Mouse (Mus musculus) liver, embryonic 15.5 days (tissue): Measurements from ENCODE around the gene Pde6b. TPM values are rescaled to one million over a fixed set of nuclear protein-coding genes. Genes with fewer than 3 reads are reported as not detected.
A peak's percentile ranks its signal among the peaks of the same experiment; 100 is the strongest.

Experiments
- ATAC-seq: fragments of 200-750 bp; cut with Nextera tagmentation; 2 replicates; pipeline ENCODE4 v1.8.0; 2017; ENCODE audit warnings: moderate number of reproducible peaks, mild to moderate bottlenecking, moderate library complexity; ENCODE audit not compliant: insufficient read depth
- H3K27ac ChIP-seq: fragments of 300-500 bp; sonication (generic); replicated peaks from 2 replicates; pipeline ENCODE4 v1.5.1; 2015; ENCODE audit warnings: mild to moderate bottlenecking, inconsistent platforms
- H3K27me3 ChIP-seq: fragments of 300-500 bp; sonication (generic); 2 replicates; pipeline ENCODE4 v1.6.1; 2015; ENCODE audit warnings: mild to moderate bottlenecking, inconsistent platforms
- H3K36me3 ChIP-seq: fragments of 300-500 bp; sonication (generic); replicated peaks from 2 replicates; pipeline ENCODE4 v1.6.1; 2015; ENCODE audit warnings: moderate library complexity, mild to moderate bottlenecking, inconsistent platforms
- H3K4me1 ChIP-seq: fragments of 300-500 bp; sonication (generic); replicated peaks from 2 replicates; pipeline ENCODE4 v1.6.1; 2015; ENCODE audit warnings: inconsistent platforms
- H3K4me2 ChIP-seq: fragments of 300-500 bp; sonication (generic); 2 replicates; pipeline ENCODE4 v1.6.1; 2015; ENCODE audit warnings: moderate library complexity, mild to moderate bottlenecking, inconsistent platforms
- H3K4me3 ChIP-seq: fragments of 300-500 bp; sonication (generic); replicated peaks from 2 replicates; pipeline ENCODE4 v1.5.1; 2015; ENCODE audit warnings: mild to moderate bottlenecking, inconsistent platforms
- H3K9ac ChIP-seq: fragments of 300-500 bp; sonication (generic); 2 replicates; pipeline ENCODE4 v1.6.1; 2015; ENCODE audit warnings: moderate library complexity, mild to moderate bottlenecking, inconsistent platforms
- H3K9me3 ChIP-seq: fragments of 300-500 bp; sonication (generic); replicated peaks from 2 replicates; pipeline ENCODE4 v1.6.1; 2016; ENCODE audit warnings: inconsistent platforms
- WGBS: fragments of 180-500 bp; shearing (Covaris S2); methylation state at CpG from one replicate; pipeline ENCODE4 v1.1.7; 2015; ENCODE audit warnings: mixed read lengths; ENCODE audit not compliant: insufficient replicate concordance; 5-methylcytosine and 5-hydroxymethylcytosine counted together
- polyA plus RNA-seq: library from polyadenylated mRNA; unstranded; fragments of >200 nt; fragmentation: Nextera tagmentation; extraction: Ambion mirVana; gene quantifications from 2 replicates; pipeline ENCODE4 v1.2.1, GENCODE M21; 2015

Pde6b gene
- polyA plus RNA-seq, 1 experiment from 2014 or later: not detected

DNA sequence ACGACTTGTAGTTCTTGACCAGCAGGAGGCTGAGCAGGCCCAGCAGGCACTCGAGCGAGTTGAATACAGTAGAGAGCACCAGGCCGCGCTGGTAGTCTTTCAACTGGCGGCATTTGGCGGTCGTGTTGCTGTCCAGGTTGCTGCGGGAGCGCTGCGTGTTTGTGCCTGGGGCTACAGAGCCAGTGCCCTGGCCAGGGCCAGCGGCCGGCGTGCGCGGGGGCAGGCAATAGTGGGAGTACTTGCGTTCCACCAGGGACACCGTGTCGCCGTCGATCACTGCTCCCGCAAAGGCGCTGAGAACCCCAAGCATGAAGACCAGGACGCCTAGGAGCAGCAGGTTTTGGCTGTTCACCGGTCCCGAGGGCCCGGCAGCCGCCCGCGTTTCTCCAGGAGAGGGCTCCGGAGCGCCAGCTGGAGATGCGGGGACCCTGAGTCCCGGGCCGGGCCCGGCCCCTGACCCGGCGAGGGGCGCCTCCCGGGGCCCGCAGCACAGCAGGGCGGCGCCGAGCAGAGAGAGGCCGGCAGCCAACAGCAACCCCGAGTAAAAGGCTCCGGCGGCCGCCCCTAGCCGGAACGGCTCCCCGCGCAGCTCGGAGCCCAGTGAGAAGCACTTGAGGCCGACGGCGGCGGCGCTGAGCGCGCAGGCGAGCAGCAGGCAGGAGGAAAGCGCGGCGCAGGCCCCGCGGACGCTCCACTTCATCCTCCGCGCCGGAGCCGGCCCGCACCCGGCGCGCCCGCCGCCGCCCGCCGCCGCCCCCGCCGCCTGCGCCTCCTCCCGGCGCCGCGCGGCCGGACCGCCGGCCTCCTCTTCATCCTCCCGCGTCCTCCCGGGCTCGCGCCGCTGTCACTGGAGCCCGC, 21.0 kb upstream of the Pde6b start:
- H3K9me3 ChIP-seq: no peaks in the 10 kb centered on the region
- ATAC-seq: no peak
- no peaks in the 10 kb centered on the region for H3K36me3 ChIP-seq
- peaks cover 26% of the 10 kb centered on the region for H3K4me1 ChIP-seq
- peak overlapping the region; percentile 69 for H3K4me2 ChIP-seq
- peaks cover 95% of the 10 kb centered on the region for H3K27me3 ChIP-seq
- WGBS: under 1% methylated on average over 86 of the region's 100 CpGs
- H3K4me3 ChIP-seq: peak overlapping the region; percentile 48
- no peak overlapping the region for H3K9ac ChIP-seq
- H3K27ac ChIP-seq: no peak overlapping the region

DNA sequence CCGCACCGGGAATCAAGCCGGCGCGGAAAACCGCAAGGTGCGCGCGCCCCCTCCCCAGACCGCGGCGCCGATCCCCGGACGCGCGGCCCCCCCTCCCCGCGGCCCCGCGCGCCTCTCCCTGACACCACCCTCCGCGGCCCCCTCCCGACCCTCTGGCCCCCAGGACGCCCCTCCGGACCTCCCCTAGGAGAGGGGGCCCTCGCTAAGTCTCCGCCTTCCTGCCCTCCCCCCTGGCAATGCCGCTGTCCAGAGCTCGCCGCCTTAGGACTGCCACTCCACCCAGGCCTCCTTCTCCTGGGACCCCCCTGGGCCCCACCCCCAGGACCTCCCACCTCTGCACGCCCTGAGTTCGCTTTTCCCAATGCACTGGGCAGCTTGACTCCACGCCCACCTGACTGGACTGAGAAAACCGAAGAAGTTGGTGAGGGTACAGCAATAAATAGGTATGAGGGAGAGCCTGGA, 20.3 kb upstream of the Pde6b start, which contains the start of gene Gm42517:
Gene Gm42517 (minus strand): TSS at position 52 of the 462 bp plus-strand sequence.
- Histone ChIP-seq H3K9me3 (no peaks in the 10 kb centered on the region), H3K9ac (no peak within 1 kb of the TSS), H3K4me3 (peak within 1 kb of the TSS; percentile 48), H3K4me1 (peaks cover 26% of the 10 kb centered on the region), H3K36me3 (no peaks in the 10 kb centered on the region), H3K4me2 (peak within 1 kb of the TSS; percentile 69), H3K27me3 (peaks cover 98% of the 10 kb centered on the region), H3K27ac (no peak within 1 kb of the TSS)
- WGBS: 2% methylated on average over 31 of the region's 36 CpGs
- 0 out of 2 replicates have a peak, but pooled peaks have one; percentile 15 for ATAC-seq

DNA sequence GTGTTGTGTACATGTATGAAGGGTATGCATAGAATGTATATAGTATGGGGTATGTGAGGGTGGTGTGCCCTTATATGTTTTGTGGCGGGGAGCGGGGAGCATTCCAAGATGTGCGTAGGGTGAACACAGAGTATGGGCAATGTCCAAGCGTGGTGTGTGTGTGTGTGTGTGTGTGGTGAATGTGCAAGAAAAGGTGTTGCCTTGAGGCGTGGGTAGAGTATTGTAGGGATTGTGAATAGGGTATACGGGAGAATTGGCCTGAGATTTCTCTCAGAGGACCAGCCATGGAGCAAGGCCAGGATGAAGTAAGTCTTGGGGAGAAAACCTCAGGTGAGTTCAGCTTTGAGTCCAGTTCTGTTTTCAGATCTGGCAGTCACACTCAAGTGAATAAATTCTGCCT, 19.7 kb upstream of the Pde6b start:
- Histone ChIP-seq H3K27ac (no peak overlapping the region), H3K9ac (no peak overlapping the region), H3K4me1 (peaks cover 26% of the 10 kb centered on the region), H3K9me3 (no peaks in the 10 kb centered on the region), H3K36me3 (no peaks in the 10 kb centered on the region), H3K4me2 (peak overlapping the region; percentile 56), H3K4me3 (peak overlapping the region; percentile 41), H3K27me3 (peaks cover 98% of the 10 kb centered on the region)
- WGBS: 7% methylated on average over 6 of the region's 6 CpGs
- ATAC-seq: no peak

DNA sequence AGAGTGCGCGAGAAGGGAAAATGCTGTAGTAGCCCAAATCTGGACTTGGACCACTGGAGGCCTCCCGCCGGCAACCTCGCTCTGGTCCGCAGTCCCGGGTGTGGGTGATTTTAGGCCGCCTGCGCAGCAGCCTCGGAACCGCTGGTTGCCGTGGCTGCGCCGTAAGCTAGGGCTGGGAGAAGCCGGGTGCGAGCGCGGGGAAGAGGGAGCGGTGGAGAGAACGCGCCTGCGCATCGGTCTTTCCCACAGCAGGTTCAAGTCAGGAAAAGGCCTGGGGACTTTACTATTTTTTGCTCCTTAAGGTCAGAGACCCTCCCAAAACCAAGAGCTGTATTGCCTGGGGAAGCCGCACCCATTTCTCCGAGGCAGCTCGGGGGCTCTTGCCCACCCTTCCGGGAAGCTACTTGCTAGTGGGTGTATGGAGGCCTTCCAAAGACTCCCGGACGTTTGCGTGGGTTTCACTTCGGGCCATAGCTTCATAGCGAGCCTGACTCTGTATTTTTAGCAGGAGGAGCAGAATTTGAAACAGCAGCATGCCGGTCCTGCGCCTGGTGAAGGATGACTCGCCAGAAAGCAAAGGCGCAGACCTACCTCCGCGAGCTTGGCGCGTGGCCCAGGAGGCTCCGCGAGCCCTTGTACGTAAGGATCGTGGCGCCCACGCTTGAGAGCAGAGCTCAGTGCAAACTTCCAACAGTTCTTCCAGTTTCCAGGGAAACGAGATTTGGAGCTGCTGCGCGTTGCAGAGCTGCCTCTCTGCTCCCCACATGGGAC, 19.2 kb upstream of the Pde6b start:
- H3K4me3 ChIP-seq: peak overlapping the region; percentile 41
- H3K4me2 ChIP-seq: peak overlapping the region; percentile 56
- no peaks in the 10 kb centered on the region for H3K9me3 ChIP-seq
- H3K27ac ChIP-seq: no peak overlapping the region
- H3K9ac ChIP-seq: no peak overlapping the region
- H3K36me3 ChIP-seq: no peaks in the 10 kb centered on the region
- no peak for ATAC-seq
- under 1% methylated on average over 49 of the region's 49 CpGs for WGBS
- peaks cover 97% of the 10 kb centered on the region for H3K27me3 ChIP-seq
- peaks cover 26% of the 10 kb centered on the region for H3K4me1 ChIP-seq

DNA sequence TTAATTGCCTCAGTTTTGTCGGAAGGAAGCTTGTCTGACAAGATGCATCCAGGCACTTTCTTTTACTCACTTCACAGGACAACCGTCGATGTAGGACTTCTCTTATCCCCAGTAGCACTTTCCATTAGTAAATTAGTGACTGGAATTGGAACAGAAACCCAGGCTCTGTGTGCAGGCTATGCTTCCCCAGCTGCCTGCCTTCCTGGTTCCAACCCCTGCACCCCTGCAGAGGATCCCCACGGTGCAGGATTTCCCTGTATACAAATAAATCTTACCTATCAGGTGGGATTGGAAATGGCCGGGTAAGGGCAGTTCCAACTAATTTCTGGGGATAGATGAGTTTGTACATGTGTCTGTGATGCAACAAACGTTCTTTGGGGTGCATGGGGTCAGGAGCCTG, 18.2 kb upstream of the Pde6b start:
- no peak overlapping the region for H3K9ac ChIP-seq
- no peak for ATAC-seq
- WGBS: 6% methylated on average over 6 of the region's 6 CpGs
- no peaks in the 10 kb centered on the region for H3K36me3 ChIP-seq
- H3K4me3 ChIP-seq: no peak overlapping the region
- no peaks in the 10 kb centered on the region for H3K9me3 ChIP-seq
- H3K4me2 ChIP-seq: no peak overlapping the region
- H3K27ac ChIP-seq: no peak overlapping the region
- peaks cover 26% of the 10 kb centered on the region for H3K4me1 ChIP-seq
- H3K27me3 ChIP-seq: peaks cover 89% of the 10 kb centered on the region

DNA sequence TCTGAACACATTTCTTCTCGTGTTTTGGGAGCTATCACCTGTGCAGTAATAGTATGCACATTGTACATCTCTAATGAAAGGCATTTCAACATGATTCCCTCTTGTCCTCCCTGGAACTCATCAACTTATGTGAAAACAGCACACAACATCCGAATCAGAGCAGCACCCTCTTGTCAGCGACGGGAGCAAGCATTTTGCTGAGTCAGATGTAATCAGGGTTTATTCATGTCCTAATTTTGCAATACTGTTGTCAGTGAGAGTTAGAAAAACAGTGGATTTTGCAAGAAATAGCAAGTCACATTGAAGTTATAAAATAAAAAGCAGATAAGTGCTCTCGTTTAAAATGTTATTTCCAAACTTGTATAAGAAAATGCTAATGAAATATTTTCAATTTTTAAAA, 14.1 kb upstream of the Pde6b start:
- ATAC-seq: no peak
- Histone ChIP-seq H3K27me3 (peaks cover 54% of the 10 kb centered on the region), H3K4me3 (no peak overlapping the region), H3K9me3 (no peaks in the 10 kb centered on the region), H3K27ac (no peak overlapping the region), H3K9ac (no peak overlapping the region), H3K36me3 (no peaks in the 10 kb centered on the region), H3K4me1 (peaks cover 3% of the 10 kb centered on the region; the same call in 1 of the 2 replicates), H3K4me2 (no peak overlapping the region)
- 51% methylated on average over 5 of the region's 5 CpGs for WGBS

DNA sequence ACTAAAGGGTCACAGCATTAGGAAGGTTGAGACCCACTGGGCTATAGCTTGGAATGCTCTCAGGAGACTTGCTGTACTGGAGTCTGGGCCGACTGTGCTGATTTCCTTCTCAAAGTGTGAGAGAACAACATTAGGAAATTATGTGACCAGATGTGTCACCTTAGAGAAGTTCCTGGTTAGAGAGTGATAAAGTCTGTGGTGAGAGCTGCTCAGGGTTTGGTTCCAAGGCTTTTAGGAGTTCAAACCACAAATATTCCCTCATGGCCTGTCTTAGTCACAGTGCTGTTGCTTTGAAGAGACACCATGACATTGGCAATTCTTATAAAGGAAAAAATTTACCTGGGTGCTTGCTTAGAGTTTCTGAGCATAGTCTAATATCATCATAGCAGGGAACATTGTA, 12.1 kb upstream of the Pde6b start:
- H3K9ac ChIP-seq: no peak overlapping the region
- WGBS: 8% methylated on average over 1 of the region's 1 CpGs
- H3K4me2 ChIP-seq: no peak overlapping the region
- H3K27ac ChIP-seq: no peak overlapping the region
- H3K9me3 ChIP-seq: no peaks in the 10 kb centered on the region
- no peaks in the 10 kb centered on the region for H3K4me1 ChIP-seq
- ATAC-seq: no peak
- H3K4me3 ChIP-seq: no peak overlapping the region
- H3K27me3 ChIP-seq: peaks cover 34% of the 10 kb centered on the region
- no peaks in the 10 kb centered on the region for H3K36me3 ChIP-seq

DNA sequence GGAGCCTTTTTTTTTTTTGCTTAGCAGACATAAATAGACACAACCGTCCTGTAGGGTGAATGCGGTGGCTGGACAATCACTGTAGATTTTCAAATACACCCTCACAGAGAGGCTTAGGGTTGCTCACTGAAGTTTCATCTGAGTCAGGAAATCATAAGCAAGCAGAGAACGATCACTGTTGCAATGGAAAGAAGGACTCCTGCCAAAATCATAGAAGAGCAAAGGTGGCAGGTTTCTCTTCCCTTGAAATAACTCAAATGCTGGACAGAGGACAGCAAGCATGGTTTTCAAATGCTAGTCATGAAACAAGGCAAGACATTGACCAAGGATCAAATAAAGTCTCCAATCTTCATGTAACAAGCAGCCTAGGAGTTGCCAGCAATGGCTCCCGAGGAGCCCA, 9.8 kb upstream of the Pde6b start:
- no peak for ATAC-seq
- Histone ChIP-seq H3K27me3 (peaks cover 13% of the 10 kb centered on the region), H3K4me1 (no peaks in the 10 kb centered on the region), H3K27ac (no peak overlapping the region), H3K4me3 (no peak overlapping the region), H3K36me3 (no peaks in the 10 kb centered on the region), H3K9ac (no peak overlapping the region), H3K9me3 (no peaks in the 10 kb centered on the region), H3K4me2 (no peak overlapping the region)
- 50% methylated on average over 4 of the region's 4 CpGs for WGBS

DNA sequence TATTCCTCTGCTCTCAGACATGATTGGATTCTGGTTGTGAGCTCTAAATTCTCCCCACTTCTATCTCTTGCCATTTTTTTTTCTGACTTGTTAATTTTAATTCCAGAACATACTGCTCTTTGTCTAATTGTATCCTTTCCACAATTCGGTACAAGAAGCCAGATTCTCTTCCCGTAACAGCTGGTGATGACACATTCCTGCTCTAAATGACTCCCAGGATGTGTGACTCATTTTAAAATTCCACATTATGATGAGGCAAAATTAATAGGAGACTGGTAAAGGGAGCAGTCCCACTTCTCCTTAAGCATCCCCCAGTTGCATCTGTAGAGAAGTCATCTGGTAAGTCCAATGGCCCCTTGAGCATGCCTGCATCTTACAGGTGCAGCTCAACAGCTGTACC, 2.6 kb upstream of the Pde6b start:
- ATAC-seq: no peak
- H3K27me3 ChIP-seq: no peaks in the 10 kb centered on the region
- H3K9me3 ChIP-seq: no peaks in the 10 kb centered on the region
- WGBS: 67% methylated on average over 2 of the region's 2 CpGs
- no peak overlapping the region for H3K4me3 ChIP-seq
- H3K27ac ChIP-seq: no peak overlapping the region
- no peaks in the 10 kb centered on the region for H3K4me1 ChIP-seq
- H3K36me3 ChIP-seq: no peaks in the 10 kb centered on the region
- H3K4me2 ChIP-seq: no peak overlapping the region
- H3K9ac ChIP-seq: no peak overlapping the region

DNA sequence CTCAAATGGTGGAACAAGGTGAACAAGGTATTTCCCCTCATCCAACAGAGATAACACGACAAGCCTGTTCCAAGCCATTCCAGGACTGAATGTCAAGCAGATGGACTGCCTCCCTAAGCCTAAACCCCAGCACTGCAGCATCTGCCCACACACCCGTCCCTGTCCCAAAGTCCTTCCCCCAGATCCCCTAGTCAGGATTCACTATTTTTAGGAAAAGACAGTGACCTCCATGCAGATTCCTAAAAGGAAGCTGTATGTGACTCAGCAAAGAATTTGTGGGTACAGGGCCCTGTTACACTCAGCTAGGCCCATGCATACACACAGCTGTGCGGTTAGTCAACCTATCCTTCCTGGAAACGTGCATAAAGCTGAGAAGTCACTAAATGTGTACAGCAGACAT, 1.7 kb upstream of the Pde6b start:
- no peaks in the 10 kb centered on the region for H3K4me1 ChIP-seq
- H3K36me3 ChIP-seq: no peaks in the 10 kb centered on the region
- ATAC-seq: no peak
- H3K27me3 ChIP-seq: no peaks in the 10 kb centered on the region
- no peak overlapping the region for H3K27ac ChIP-seq
- 43% methylated on average over 4 of the region's 4 CpGs for WGBS
- no peak overlapping the region for H3K9ac ChIP-seq
- H3K4me2 ChIP-seq: no peak overlapping the region
- H3K4me3 ChIP-seq: no peak overlapping the region
- H3K9me3 ChIP-seq: no peaks in the 10 kb centered on the region

DNA sequence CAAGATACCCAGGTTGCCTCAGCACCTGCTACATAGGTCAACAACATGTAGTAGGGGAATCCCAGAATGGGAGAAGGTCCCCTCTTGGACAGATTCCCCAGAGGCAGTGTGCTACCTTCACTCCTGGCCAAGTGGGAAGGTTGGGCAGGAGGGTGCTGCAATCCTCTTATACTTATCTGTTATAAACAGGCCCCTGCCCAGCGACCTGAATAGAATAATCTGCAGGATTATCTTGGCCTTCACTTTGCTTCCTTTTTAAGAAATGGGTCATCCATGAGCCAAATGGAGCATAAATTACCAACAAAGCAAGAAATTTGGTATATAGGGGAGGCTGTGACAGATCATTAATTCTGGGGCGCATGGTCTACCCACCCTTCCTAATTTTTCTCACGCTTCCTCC, 1.6 kb downstream of the Pde6b start:
- no peaks in the 10 kb centered on the region for H3K9me3 ChIP-seq
- H3K4me3 ChIP-seq: no peak overlapping the region
- no peak for ATAC-seq
- no peaks in the 10 kb centered on the region for H3K27me3 ChIP-seq
- H3K9ac ChIP-seq: no peak overlapping the region
- no peaks in the 10 kb centered on the region for H3K36me3 ChIP-seq
- WGBS: 49% methylated on average over 3 of the region's 3 CpGs
- no peaks in the 10 kb centered on the region for H3K4me1 ChIP-seq
- H3K4me2 ChIP-seq: no peak overlapping the region
- no peak overlapping the region for H3K27ac ChIP-seq
